ENCODE assay signal across 8 mouse cellular contexts in the genomic region with DNA sequence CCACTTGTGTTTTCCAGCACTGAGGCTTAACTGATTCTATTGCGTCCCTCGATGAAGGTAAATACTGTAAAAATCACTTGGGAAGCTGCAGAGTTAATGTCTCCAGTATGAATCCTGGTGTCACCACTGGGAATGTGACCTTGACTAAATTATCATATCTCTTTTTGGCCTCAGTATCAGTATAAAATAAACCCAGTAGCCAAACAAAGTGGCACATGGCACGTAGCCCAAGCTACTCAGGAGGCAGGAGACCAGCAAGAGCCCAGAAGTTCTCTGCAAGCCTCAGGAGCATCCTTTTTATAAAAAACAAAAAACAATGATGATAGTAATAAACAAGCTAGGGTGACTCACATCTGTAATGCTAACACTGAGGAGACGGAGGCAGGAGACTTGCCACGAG. TPM values are rescaled to one million over a fixed set of nuclear protein-coding genes. Genes with fewer than 3 reads are reported as not detected.
DNase-seq lines count a peak whose midpoint lies in the region; ATAC-seq and TF ChIP-seq lines count a peak whose summit lies in the region.

No protein-coding gene starts in this region.

- no peak for ATAC-seq in liver, embryonic 15.5 days (ENCODE audit: insufficient read depth)
- no peak for ATAC-seq in CD4-positive, CD25-positive, alpha-beta regulatory T cell, adult 4 months

- H3K4me3 ChIP-seq in layer of hippocampus, adult 2 months = peak overlapping the region; percentile 80
- H3K4me3 ChIP-seq in heart, embryonic 10.5 days = peak overlapping the region; percentile 86; the same call in 1 of the 2 replicates
- no peak overlapping the region for H3K4me3 ChIP-seq in liver, embryonic 15.5 days (replicated peaks)

- no peak for DNase-seq in layer of hippocampus, adult 2 months (ENCODE audit: low spot score in 2 of 2)
- DNase-seq in layer of hippocampus, postnatal 25 days (ENCODE audit: extremely low spot score in 1 of 2, low spot score in 1 of 2) = no peak
- peak; percentile 23 to 40 for DNase-seq in cerebellum, adult 18-20 months
- DNase-seq in heart, embryonic 10.5 days (ENCODE audit: low spot score) = no peak
- no peak for DNase-seq in urinary bladder, postnatal 25 days (ENCODE audit: low spot score)
- DNase-seq in embryo, embryonic 10.5 days (ENCODE audit: low spot score) = no peak

- H3K9me3 ChIP-seq in heart, embryonic 10.5 days = no peaks in the 10 kb centered on the region
- H3K9me3 ChIP-seq in liver, embryonic 15.5 days (replicated peaks) = no peaks in the 10 kb centered on the region

- H3K27me3 ChIP-seq in heart, embryonic 10.5 days (ENCODE audit: insufficient read depth, poor library complexity, severe bottlenecking) = no peaks in the 10 kb centered on the region
- no peaks in the 10 kb centered on the region for H3K27me3 ChIP-seq in liver, embryonic 15.5 days

- no peaks in the 10 kb centered on the region for H3K36me3 ChIP-seq in heart, embryonic 10.5 days
- no peaks in the 10 kb centered on the region for H3K36me3 ChIP-seq in liver, embryonic 15.5 days (replicated peaks)

- H3K4me2 ChIP-seq in liver, embryonic 15.5 days = peak overlapping the region; percentile 81; the same call in 1 of the 2 replicates

- H3K9ac ChIP-seq in liver, embryonic 15.5 days = no peak overlapping the region

- no peak for TF ChIP-seq CTCF in layer of hippocampus, adult 2 months (conservative IDR thresholded peaks at IDR 0.05)

- H3K4me1 ChIP-seq in heart, embryonic 10.5 days = peaks cover 25% of the 10 kb centered on the region
- H3K4me1 ChIP-seq in liver, embryonic 15.5 days (replicated peaks) = peaks cover 29% of the 10 kb centered on the region

- 57% methylated on average over 5 of the region's 5 CpGs for WGBS in heart, embryonic 10.5 days
- 85% methylated on average over 5 of the region's 5 CpGs for WGBS in liver, embryonic 15.5 days (ENCODE audit: insufficient replicate concordance)

- peak overlapping the region; percentile 100 for H3K27ac ChIP-seq in layer of hippocampus, adult 2 months
- H3K27ac ChIP-seq in heart, embryonic 10.5 days = peak overlapping the region; percentile 100
- no peak overlapping the region for H3K27ac ChIP-seq in liver, embryonic 15.5 days (replicated peaks)

RNA-seq across cellular contexts. Expression of gene Pafah1b1, which starts 0.7 kb away (rescaled TPM):
- total RNA-seq in layer of hippocampus, adult 2 months (2021) = 100 to 1,000 TPM; 360 to 384 TPM
- 100 to 1,000 TPM; 358 to 403 TPM for total RNA-seq in layer of hippocampus, postnatal 25 days (2021)
- 47.2 and 55.8 TPM in 2 replicates for polyA plus RNA-seq in heart, embryonic 10.5 days (2016; fragmentation: Nextera tagmentation; extraction: Ambion mirVana)
- 25.4 and 29.4 TPM in 2 replicates for polyA plus RNA-seq in liver, embryonic 15.5 days (2015; fragmentation: Nextera tagmentation; extraction: Ambion mirVana)
- polyA plus RNA-seq in CD4-positive, CD25-positive, alpha-beta regulatory T cell, adult 4 months (2017; shearing (Covaris generic)) = 10 to 100 TPM; 63.6 to 82.3 TPM

RNA-seq across cellular contexts. Expression of gene Mettl16, which starts 45.4 kb away (rescaled TPM):
- 10 to 100 TPM; 31.2 to 31.3 TPM for total RNA-seq in layer of hippocampus, adult 2 months (2021)
- 10 to 100 TPM; 27.0 to 27.5 TPM for total RNA-seq in layer of hippocampus, postnatal 25 days (2021)
- 43.2 and 52.9 TPM in 2 replicates for polyA plus RNA-seq in heart, embryonic 10.5 days (2016; fragmentation: Nextera tagmentation; extraction: Ambion mirVana)
- 18.4 and 19.5 TPM in 2 replicates for polyA plus RNA-seq in liver, embryonic 15.5 days (2015; fragmentation: Nextera tagmentation; extraction: Ambion mirVana)
- polyA plus RNA-seq in CD4-positive, CD25-positive, alpha-beta regulatory T cell, adult 4 months (2017; shearing (Covaris generic)) = 10 to 100 TPM; 29.2 to 36.8 TPM

Comparison
In these comparisons a context has a peak if more than half of its experiments do, and no peak if none do; other contexts are left out.
1. DNase-seq: peak in cerebellum, adult 18-20 months (2 of 2); none in layer of hippocampus, adult 2 months (0 of 2), layer of hippocampus, postnatal 25 days (0 of 2), heart, embryonic 10.5 days (single experiment), urinary bladder, postnatal 25 days (single experiment) and embryo, embryonic 10.5 days (single experiment).